Mouse (Mus musculus) embryo, embryonic 10.5 days (tissue): Measurements from ENCODE around the gene Mad2l1.

ENCODE experiments used
- DNase-seq: peaks from one replicate; pipeline ENCODE4 v3.0.0-alpha.2; 2015; ENCODE audit warnings: low spot score

Gene Mad2l1

DNA sequence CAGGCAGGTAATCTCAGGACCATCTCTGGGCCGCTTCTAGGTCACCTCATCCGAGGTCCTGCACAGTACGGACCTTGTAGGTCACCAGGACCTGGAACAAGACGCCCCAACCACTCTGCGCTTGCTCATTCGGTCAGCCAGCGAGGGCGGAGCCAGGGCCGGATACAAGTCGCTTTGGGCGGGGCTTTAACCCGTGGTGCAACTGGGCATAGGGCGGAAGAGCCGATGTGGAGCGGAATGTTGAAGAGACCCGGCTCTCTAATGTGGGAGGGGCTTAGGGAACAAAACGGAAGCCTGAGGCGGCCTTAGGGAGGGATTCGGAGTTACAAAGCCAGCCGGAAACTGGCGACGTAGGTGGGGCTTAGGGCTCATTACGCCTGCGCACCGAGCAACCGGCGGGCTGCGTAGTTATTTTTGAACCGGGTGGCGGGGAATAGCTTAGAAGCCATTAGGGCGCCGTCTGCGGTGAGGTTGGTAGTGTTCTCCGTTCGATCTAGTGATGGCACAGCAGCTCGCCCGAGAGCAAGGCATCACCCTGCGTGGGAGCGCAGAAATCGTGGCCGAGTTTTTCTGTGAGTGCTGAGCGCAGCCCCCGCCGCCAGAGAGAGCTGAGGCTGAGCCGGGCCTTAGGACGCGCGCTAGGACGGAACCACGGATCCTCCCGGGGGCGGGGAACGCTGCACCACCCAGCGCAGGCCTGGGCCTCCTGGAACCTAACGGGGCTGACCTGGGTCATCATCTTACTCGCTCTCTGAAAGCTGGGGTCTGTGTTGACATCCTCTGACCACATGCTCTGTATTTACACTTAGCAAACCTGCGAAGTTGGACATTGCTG lies at the start of gene Mad2l1:
Gene Mad2l1, plus strand, starts transcription at position 363 of the 835 bp plus-strand sequence.
- DNase-seq = peak; percentile 100

DNA sequence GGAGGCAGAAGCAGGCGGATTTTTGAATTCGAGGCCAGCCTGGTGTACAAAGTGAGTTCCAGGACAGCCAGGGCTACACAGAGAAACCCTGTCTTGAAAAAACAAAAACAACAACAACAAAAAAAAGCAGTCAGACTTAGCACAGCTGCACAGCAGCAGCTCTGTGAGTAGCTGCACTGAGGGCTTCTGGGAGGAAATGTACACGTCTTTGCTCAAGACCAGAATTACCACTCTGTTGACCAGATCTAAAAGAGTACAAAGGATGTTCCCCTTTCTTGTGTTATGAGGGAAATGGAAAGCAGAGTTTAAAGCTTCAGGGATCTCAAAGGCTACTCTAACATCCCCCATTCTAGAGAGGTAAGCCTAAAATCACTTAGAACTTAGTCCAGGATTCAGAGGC lies 41.5 kb upstream of the Mad2l1 start:
- no peak for DNase-seq

DNA sequence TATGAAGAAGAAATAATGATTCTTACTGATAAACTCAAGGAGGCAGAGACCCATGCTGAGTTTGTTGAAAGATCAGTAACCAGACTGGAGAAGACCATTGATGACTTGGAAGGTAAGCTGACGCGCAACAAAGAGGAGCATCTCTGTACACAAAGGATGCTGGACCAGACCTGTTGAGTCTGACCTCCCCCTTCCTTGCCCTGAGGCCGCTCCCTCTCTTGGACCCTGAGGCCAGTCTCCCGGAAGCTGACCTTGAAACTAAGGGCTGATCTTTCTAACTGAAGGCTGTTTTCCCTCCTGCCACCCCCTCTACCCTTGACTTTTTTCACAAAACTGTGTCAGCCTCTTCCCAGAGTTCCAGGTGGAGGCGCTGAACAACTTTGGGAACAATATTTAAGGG lies 18.8 kb upstream of the Mad2l1 start:
- DNase-seq = no peak

DNA sequence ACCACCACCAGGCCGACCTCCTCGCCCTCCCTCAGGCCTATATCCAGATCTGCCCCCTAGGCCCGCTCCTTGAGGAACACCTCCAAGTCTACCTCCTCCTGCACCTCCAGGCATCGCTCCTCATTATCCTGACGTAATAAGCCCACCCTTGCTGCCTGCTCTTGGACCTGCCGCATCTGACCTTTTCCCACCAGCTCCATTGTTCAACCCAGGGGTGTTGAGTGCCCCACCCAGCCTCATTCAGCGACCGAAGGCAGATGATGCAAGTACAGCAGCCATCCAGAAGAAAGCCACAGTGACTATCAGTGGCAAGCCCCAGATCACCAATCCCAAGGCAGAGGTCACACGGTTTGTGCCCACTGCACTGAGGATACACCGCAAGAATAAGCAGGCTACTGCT lies 6.8 kb upstream of the Mad2l1 start:
- DNase-seq = no peak

DNA sequence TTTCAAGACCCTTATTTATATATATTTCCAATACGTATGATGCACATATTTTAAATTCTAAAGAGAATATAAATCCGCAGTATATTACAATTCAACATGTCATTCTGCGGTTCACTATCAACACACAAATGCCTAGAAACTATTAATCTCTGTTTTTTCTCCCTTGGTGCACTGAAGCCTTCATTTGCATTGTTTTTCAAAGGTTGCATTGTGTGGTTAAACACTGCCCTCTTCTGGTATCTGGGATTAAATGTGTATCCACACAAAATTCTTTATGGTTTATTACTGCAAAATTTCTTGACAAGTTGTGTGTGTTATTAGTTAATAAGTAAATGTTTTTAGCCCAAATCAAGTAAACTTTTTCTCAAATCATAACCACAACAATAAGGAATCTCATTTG lies 1.9 kb upstream of the Mad2l1 start:
- DNase-seq = peak; percentile 88

DNA sequence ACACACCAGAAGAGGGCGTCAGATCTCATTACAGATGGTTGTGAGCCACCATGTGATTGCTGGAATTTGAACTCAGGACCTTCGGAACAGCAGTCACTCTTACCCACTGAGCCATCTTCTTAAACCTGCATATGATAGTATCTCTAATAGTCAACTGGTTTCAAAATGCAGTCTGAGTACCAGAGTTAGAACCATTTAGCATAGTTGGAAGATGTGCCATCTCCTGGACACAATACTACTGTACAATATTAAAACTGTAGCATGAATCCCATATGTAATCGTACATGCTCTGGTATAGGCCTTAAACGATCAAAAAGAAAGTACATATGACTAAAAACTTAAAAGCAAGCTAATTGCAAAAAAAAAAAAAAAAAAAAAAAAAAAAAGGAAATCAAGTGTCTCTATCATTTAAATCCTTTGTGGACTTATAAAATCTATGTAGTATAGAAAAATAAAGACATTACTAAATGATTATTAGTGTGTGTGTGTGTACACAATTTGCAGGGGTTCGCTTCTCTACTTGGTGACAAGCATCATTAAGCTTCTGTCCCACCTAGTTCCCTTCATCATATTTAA lies 736 bp upstream of the Mad2l1 start:
- DNase-seq = no peak

DNA sequence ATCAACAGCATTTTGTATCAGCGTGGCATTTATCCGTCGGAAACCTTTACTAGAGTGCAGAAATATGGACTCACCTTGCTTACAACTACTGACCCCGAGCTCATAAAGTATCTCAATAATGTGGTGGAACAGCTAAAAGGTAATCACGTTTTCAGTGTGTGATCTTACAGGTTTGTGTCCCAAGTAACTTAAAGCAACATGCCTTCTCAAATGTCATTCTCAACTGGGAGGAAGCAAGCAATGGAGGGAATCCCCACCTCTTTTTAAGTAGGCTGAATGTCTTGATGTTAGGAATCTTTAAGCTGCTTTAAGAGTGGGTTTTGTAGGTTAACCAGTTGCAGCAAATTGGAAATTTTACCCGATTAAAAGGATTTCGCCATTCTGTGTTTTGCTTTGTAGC lies 776 bp downstream of the Mad2l1 start:
- DNase-seq = peak; percentile 37

DNA sequence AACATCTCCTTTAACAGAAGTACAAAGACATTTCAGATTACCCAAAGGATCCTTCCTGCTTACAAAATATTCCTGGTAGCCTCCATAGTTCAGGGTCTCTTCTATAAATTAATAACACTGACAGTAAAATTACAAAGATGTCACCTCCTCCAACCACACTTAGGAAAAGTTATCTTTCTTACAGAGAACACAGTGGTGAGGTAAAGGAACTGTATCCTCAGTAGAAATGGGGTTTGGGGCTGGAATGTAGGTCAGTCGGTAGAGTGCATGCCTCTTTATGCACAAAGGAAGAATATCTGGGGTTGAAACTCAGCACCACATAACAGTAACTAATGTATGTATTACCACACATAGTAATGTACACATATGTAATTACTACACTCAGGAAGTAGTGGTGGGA lies 24.8 kb downstream of the Mad2l1 start, which contains the start of gene Vmn1r32:
Gene Vmn1r32, minus strand, starts transcription at position 101 of the 400 bp plus-strand sequence.
- DNase-seq = no peak

DNA sequence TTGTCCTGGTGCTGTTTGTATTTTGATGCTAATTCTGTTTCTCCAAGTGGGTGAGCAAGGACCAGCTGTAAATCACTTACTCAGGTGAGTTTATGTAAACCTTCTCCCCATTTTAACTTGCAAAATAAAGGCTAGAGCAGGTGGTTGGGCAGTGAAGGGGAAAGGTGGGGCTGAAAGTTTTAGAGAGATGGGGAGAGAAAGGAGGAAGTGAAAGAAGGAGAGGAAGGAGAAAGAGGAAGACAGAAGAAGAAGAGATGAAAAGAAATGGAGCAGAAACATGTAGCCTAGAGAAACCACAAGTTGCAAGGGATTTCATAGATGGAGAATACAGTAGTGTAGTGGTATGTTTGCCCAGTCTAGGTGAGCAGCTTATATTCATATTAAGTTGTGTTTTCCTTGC lies 60.6 kb downstream of the Mad2l1 start:
- DNase-seq = no peak
